Mouse (Mus musculus) liver, embryonic 13.5 days (tissue): ENCODE data around the gene Arl15. TPM values are rescaled to one million over a fixed set of nuclear protein-coding genes. Genes with fewer than 3 reads are reported as not detected.

Experiments used
- ATAC-seq: fragments of 200-750 bp; cut with Nextera tagmentation; 2 replicates; pipeline ENCODE4 v1.8.0; 2017; ENCODE audit warnings: low read depth, mild to moderate bottlenecking, moderate number of reproducible peaks, moderate library complexity
- DNase-seq: peaks from one replicate; pipeline ENCODE4 v3.0.0; 2022
- H3K27ac ChIP-seq: fragments of 300-500 bp; sonication (generic); 2 replicates; pipeline ENCODE4 v1.5.1; 2015; ENCODE audit warnings: moderate library complexity, mild to moderate bottlenecking, inconsistent platforms
- H3K27me3 ChIP-seq: fragments of 300-500 bp; sonication (generic); 2 replicates; pipeline ENCODE4 v1.6.1; 2015; ENCODE audit warnings: mild to moderate bottlenecking, inconsistent platforms
- H3K36me3 ChIP-seq: fragments of 300-500 bp; sonication (generic); 2 replicates; pipeline ENCODE4 v1.6.1; 2015; ENCODE audit warnings: mild to moderate bottlenecking, inconsistent platforms
- H3K4me1 ChIP-seq: fragments of 300-500 bp; sonication (generic); replicated peaks from 2 replicates; pipeline ENCODE4 v1.6.1; 2015; ENCODE audit warnings: inconsistent platforms
- H3K4me2 ChIP-seq: fragments of 300-500 bp; sonication (generic); 2 replicates; pipeline ENCODE4 v1.6.1; 2015; ENCODE audit warnings: inconsistent platforms, mild to moderate bottlenecking, moderate library complexity
- H3K4me3 ChIP-seq: fragments of 300-500 bp; sonication (generic); replicated peaks from 2 replicates; pipeline ENCODE4 v1.5.1; 2015; ENCODE audit warnings: mild to moderate bottlenecking, inconsistent platforms
- H3K9ac ChIP-seq: fragments of 300-500 bp; sonication (generic); 2 replicates; pipeline ENCODE4 v1.6.1; 2015; ENCODE audit warnings: mild to moderate bottlenecking, inconsistent platforms
- H3K9me3 ChIP-seq: fragments of 300-500 bp; sonication (generic); replicated peaks from 2 replicates; pipeline ENCODE4 v1.6.1; 2016; ENCODE audit warnings: inconsistent platforms
- WGBS: fragments of 180-500 bp; shearing (Covaris S2); methylation state at CpG from one replicate; pipeline ENCODE4 v1.1.7; 2015; ENCODE audit not compliant: insufficient replicate concordance; 5-methylcytosine and 5-hydroxymethylcytosine counted together
- polyA plus RNA-seq: library from polyadenylated mRNA; unstranded; fragments of >200 nt; fragmentation: Nextera tagmentation; extraction: Ambion mirVana; gene quantifications from 2 replicates; pipeline ENCODE4 v1.2.1, GENCODE M21; 2015

Gene Arl15
- polyA plus RNA-seq, 1 experiment from 2014 or later, result 2.5 TPM

- Histone ChIP-seq H3K9me3 (no peaks in the 10 kb centered on the region), H3K27ac (no peak overlapping the region), H3K4me3 (no peak overlapping the region), H3K9ac (no peak overlapping the region), H3K4me2 (no peak overlapping the region), H3K36me3 (no peaks in the 10 kb centered on the region), H3K27me3 (no peaks in the 10 kb centered on the region), H3K4me1 (no peaks in the 10 kb centered on the region)
- ATAC-seq (no peak), DNase-seq (no peak)
- WGBS, result 79% methylated on average over 9 of the region's 9 CpGs
Measured at GRCm38 (mm10) chr13:113995490-113996236, 201.4 kb downstream of the Arl15 start.

GRCm38 (mm10) chr13:113998811-113999210 is 204.5 kb downstream of the Arl15 start:
- no peak overlapping the region for H3K27ac ChIP-seq
- 85% methylated on average over 12 of the region's 12 CpGs for WGBS
- DNase-seq (no peak), ATAC-seq (no peak)
- no peaks in the 10 kb centered on the region for H3K9me3 ChIP-seq
- no peak overlapping the region for H3K4me2 ChIP-seq
- no peaks in the 10 kb centered on the region for H3K4me1 ChIP-seq
- H3K27me3 ChIP-seq, result no peaks in the 10 kb centered on the region
- no peak overlapping the region for H3K4me3 ChIP-seq
- no peaks in the 10 kb centered on the region for H3K36me3 ChIP-seq
- H3K9ac ChIP-seq, result no peak overlapping the region

GRCm38 (mm10) chr13:114003463-114003862 is 209.2 kb downstream of the Arl15 start:
- no peak overlapping the region for H3K4me2 ChIP-seq
- 82% methylated on average over 10 of the region's 10 CpGs for WGBS
- DNase-seq (no peak), ATAC-seq (no peak)
- no peaks in the 10 kb centered on the region for H3K9me3 ChIP-seq
- no peaks in the 10 kb centered on the region for H3K4me1 ChIP-seq
- H3K27me3 ChIP-seq, result no peaks in the 10 kb centered on the region
- no peak overlapping the region for H3K4me3 ChIP-seq
- H3K9ac ChIP-seq, result no peak overlapping the region
- no peak overlapping the region for H3K27ac ChIP-seq
- no peaks in the 10 kb centered on the region for H3K36me3 ChIP-seq

GRCm38 (mm10) chr13:114004191-114004590 is 209.9 kb downstream of the Arl15 start:
- Histone ChIP-seq H3K4me1 (no peaks in the 10 kb centered on the region), H3K27ac (no peak overlapping the region), H3K9ac (no peak overlapping the region), H3K4me2 (no peak overlapping the region), H3K9me3 (no peaks in the 10 kb centered on the region), H3K27me3 (no peaks in the 10 kb centered on the region), H3K36me3 (no peaks in the 10 kb centered on the region), H3K4me3 (no peak overlapping the region)
- ATAC-seq (no peak), DNase-seq (no peak)
- 82% methylated on average over 6 of the region's 6 CpGs for WGBS

GRCm38 (mm10) chr13:114009786-114010185 is 215.5 kb downstream of the Arl15 start:
- Histone ChIP-seq H3K36me3 (no peaks in the 10 kb centered on the region), H3K4me2 (no peak overlapping the region), H3K27ac (no peak overlapping the region), H3K27me3 (no peaks in the 10 kb centered on the region), H3K9ac (no peak overlapping the region), H3K4me1 (no peaks in the 10 kb centered on the region), H3K4me3 (no peak overlapping the region), H3K9me3 (no peaks in the 10 kb centered on the region)
- WGBS, result 78% methylated on average over 9 of the region's 9 CpGs
- DNase-seq (no peak), ATAC-seq (no peak)

GRCm38 (mm10) chr13:114010521-114010920 is 216.2 kb downstream of the Arl15 start:
- Histone ChIP-seq H3K9me3 (no peaks in the 10 kb centered on the region), H3K9ac (no peak overlapping the region), H3K27me3 (no peaks in the 10 kb centered on the region), H3K4me2 (no peak overlapping the region), H3K27ac (no peak overlapping the region), H3K4me3 (no peak overlapping the region), H3K36me3 (no peaks in the 10 kb centered on the region), H3K4me1 (no peaks in the 10 kb centered on the region)
- DNase-seq, result no peak
- no peak for ATAC-seq
- WGBS, result 81% methylated on average over 9 of the region's 9 CpGs

- Histone ChIP-seq H3K27ac (no peak overlapping the region), H3K4me2 (no peak overlapping the region), H3K27me3 (no peaks in the 10 kb centered on the region), H3K9ac (no peak overlapping the region), H3K9me3 (no peaks in the 10 kb centered on the region), H3K4me1 (no peaks in the 10 kb centered on the region), H3K4me3 (no peak overlapping the region), H3K36me3 (no peaks in the 10 kb centered on the region)
- 78% methylated on average over 12 of the region's 12 CpGs for WGBS
- no peak for ATAC-seq
- DNase-seq, result no peak
Measured at GRCm38 (mm10) chr13:114011019-114011418, 216.7 kb downstream of the Arl15 start.

- Histone ChIP-seq H3K9ac (no peak overlapping the region), H3K36me3 (no peaks in the 10 kb centered on the region), H3K27ac (no peak overlapping the region), H3K4me2 (no peak overlapping the region), H3K27me3 (no peaks in the 10 kb centered on the region), H3K9me3 (no peaks in the 10 kb centered on the region), H3K4me3 (no peak overlapping the region), H3K4me1 (no peaks in the 10 kb centered on the region)
- no peak for DNase-seq
- 83% methylated on average over 8 of the region's 8 CpGs for WGBS
- ATAC-seq, result no peak
Measured at GRCm38 (mm10) chr13:114017928-114018327, 223.6 kb downstream of the Arl15 start.

- Histone ChIP-seq H3K4me1 (no peaks in the 10 kb centered on the region), H3K27ac (no peak overlapping the region), H3K27me3 (no peaks in the 10 kb centered on the region), H3K9ac (no peak overlapping the region), H3K36me3 (no peaks in the 10 kb centered on the region), H3K4me3 (no peak overlapping the region), H3K9me3 (no peaks in the 10 kb centered on the region), H3K4me2 (no peak overlapping the region)
- WGBS, result 79% methylated on average over 7 of the region's 7 CpGs
- ATAC-seq (no peak), DNase-seq (no peak)
Measured at GRCm38 (mm10) chr13:114023541-114023940, 229.2 kb downstream of the Arl15 start.

GRCm38 (mm10) chr13:114026306-114026705 is 232.0 kb downstream of the Arl15 start:
- Histone ChIP-seq H3K4me1 (no peaks in the 10 kb centered on the region), H3K9ac (no peak overlapping the region), H3K9me3 (no peaks in the 10 kb centered on the region), H3K36me3 (no peaks in the 10 kb centered on the region), H3K4me2 (no peak overlapping the region), H3K4me3 (no peak overlapping the region), H3K27ac (no peak overlapping the region), H3K27me3 (no peaks in the 10 kb centered on the region)
- DNase-seq (no peak), ATAC-seq (no peak)
- 79% methylated on average over 6 of the region's 6 CpGs for WGBS

GRCm38 (mm10) chr13:114026751-114027150 is 232.4 kb downstream of the Arl15 start:
- no peak for ATAC-seq
- no peak overlapping the region for H3K4me3 ChIP-seq
- H3K27ac ChIP-seq, result no peak overlapping the region
- no peaks in the 10 kb centered on the region for H3K27me3 ChIP-seq
- DNase-seq, result no peak
- H3K9me3 ChIP-seq, result no peaks in the 10 kb centered on the region
- no peak overlapping the region for H3K4me2 ChIP-seq
- no peaks in the 10 kb centered on the region for H3K36me3 ChIP-seq
- WGBS, result 84% methylated on average over 7 of the region's 7 CpGs
- no peaks in the 10 kb centered on the region for H3K4me1 ChIP-seq
- H3K9ac ChIP-seq, result no peak overlapping the region

- ATAC-seq, result no peak
- no peak overlapping the region for H3K27ac ChIP-seq
Measured at GRCm38 (mm10) chr13:114048071-114048470, 253.8 kb downstream of the Arl15 start.

More at GRCm38 (mm10) chr13:114048071-114048470, 253.8 kb downstream of the Arl15 start:
- Histone ChIP-seq H3K9ac (no peak overlapping the region), H3K4me2 (no peak overlapping the region), H3K36me3 (no peaks in the 10 kb centered on the region), H3K4me3 (no peak overlapping the region), H3K9me3 (no peaks in the 10 kb centered on the region), H3K4me1 (no peaks in the 10 kb centered on the region), H3K27me3 (no peaks in the 10 kb centered on the region)
- WGBS, result 63% methylated on average over 10 of the region's 10 CpGs
- DNase-seq, result no peak
